Comparison of ENCODE assay signal across 15 mouse cellular contexts in genomic region chr8:120824638-120825037, GRCm38 (mm10).
"Had no signal": no experiment of that assay in that cellular context is flagged by ENCODE, and none has a peak within 500 bp of the region (broad histone marks: within the 10 kb centered on the region; RNA-seq: fewer than 3 reads in every experiment).

No protein-coding gene starts in this region.

- H3K4me1 ChIP-seq: limb, embryonic 13.5 days; liver, embryonic 15.5 days; midbrain, embryonic 15.5 days; neural tube, embryonic 12.5 days had no signal

- H3K9me3 ChIP-seq: limb, embryonic 13.5 days; liver, embryonic 15.5 days; midbrain, embryonic 10.5 days; midbrain, embryonic 15.5 days had no signal

- ATAC-seq: midbrain, embryonic 15.5 days had no signal

- H3K4me2 ChIP-seq: kidney, embryonic 15.5 days; limb, embryonic 13.5 days; liver, embryonic 15.5 days; midbrain, embryonic 15.5 days; neural tube, embryonic 12.5 days had no signal

- H3K36me3 ChIP-seq: kidney, embryonic 15.5 days; limb, embryonic 13.5 days; liver, embryonic 15.5 days; midbrain, embryonic 10.5 days; midbrain, embryonic 15.5 days; neural tube, embryonic 12.5 days had no signal

- H3K27ac ChIP-seq: kidney, embryonic 15.5 days; limb, embryonic 13.5 days; liver, embryonic 15.5 days; macrophage; midbrain, embryonic 10.5 days; midbrain, embryonic 15.5 days; neural tube, embryonic 12.5 days had no signal

- H3K9ac ChIP-seq: kidney, embryonic 15.5 days; limb, embryonic 13.5 days; liver, embryonic 15.5 days; midbrain, embryonic 15.5 days; neural tube, embryonic 12.5 days had no signal

- DNase-seq: kidney, postnatal 14 days; left cerebral cortex, postnatal 4 days; lung, adult 2 months; lung, postnatal 10 days; right cerebral cortex, postnatal 4 days; spleen, adult 18-20 months; thymus, adult 18-20 months; thymus, postnatal 14 days had no signal

- H3K27me3 ChIP-seq: midbrain, embryonic 15.5 days had no signal

- H3K4me3 ChIP-seq: kidney, embryonic 15.5 days; limb, embryonic 13.5 days; liver, embryonic 15.5 days; midbrain, embryonic 10.5 days; midbrain, embryonic 15.5 days; neural tube, embryonic 12.5 days had no signal
